Mouse (Mus musculus) forebrain, embryonic 11.5 days (tissue): ENCODE data around the gene Slc35f1. TPM values are rescaled to one million over a fixed set of nuclear protein-coding genes. Genes with fewer than 3 reads are reported as not detected.

Source experiments
- ATAC-seq: fragments of 200-750 bp; cut with Nextera tagmentation; replicated peaks from 2 replicates; pipeline ENCODE4 v1.8.0; 2017; ENCODE audit warnings: moderate TSS enrichment; ENCODE audit not compliant: low FRiP score
- DNase-seq: peaks from one replicate; pipeline ENCODE4 v3.0.0-alpha.2; 2017; ENCODE audit warnings: low spot score
- H3K27ac ChIP-seq: fragments of 300-500 bp; sonication (generic); 2 replicates; pipeline ENCODE4 v1.5.1; 2014; ENCODE audit warnings: low read depth, low read length
- H3K27me3 ChIP-seq: fragments of 300-500 bp; sonication (generic); 2 replicates; pipeline ENCODE4 v1.6.1; 2014; ENCODE audit warnings: mild to moderate bottlenecking, low read length, mixed read lengths; ENCODE audit not compliant: control insufficient read depth, insufficient read depth
- H3K36me3 ChIP-seq: fragments of 300-500 bp; sonication (generic); 2 replicates; pipeline ENCODE4 v1.6.1; 2014; ENCODE audit warnings: mild to moderate bottlenecking, low read length, moderate library complexity, mixed read lengths; ENCODE audit not compliant: control insufficient read depth, insufficient read depth
- H3K4me1 ChIP-seq: fragments of 300-500 bp; sonication (generic); replicated peaks from 2 replicates; pipeline ENCODE4 v1.6.1; 2014; ENCODE audit warnings: low read length, mixed read lengths; ENCODE audit not compliant: control insufficient read depth, insufficient read depth
- H3K4me2 ChIP-seq: fragments of 300-500 bp; sonication (generic); 2 replicates; pipeline ENCODE4 v1.6.1; 2014; ENCODE audit warnings: low read depth, mild to moderate bottlenecking, low read length, moderate library complexity, mixed read lengths; ENCODE audit not compliant: severe bottlenecking
- H3K4me3 ChIP-seq: fragments of 300-500 bp; sonication (generic); 2 replicates; pipeline ENCODE4 v1.5.1; 2014; ENCODE audit warnings: low read depth, low read length
- H3K9ac ChIP-seq: fragments of 300-500 bp; sonication (generic); 2 replicates; pipeline ENCODE4 v1.6.1; 2014; ENCODE audit warnings: low read length
- H3K9me3 ChIP-seq: fragments of 300-500 bp; sonication (generic); 2 replicates; pipeline ENCODE4 v1.6.1; 2016; ENCODE audit warnings: low read length, mixed read lengths; ENCODE audit not compliant: control insufficient read depth
- WGBS: fragments of 180-500 bp; shearing (Covaris S2); extraction: QIAGEN DNeasy Blood & Tissue Kit; methylation state at CpG from one replicate; pipeline ENCODE4 v1.1.7; 2014; 5-methylcytosine and 5-hydroxymethylcytosine counted together
- polyA plus RNA-seq: library from polyadenylated mRNA; unstranded; fragments of >200 nt; fragmentation: Nextera tagmentation; extraction: Ambion mirVana; gene quantifications from 2 replicates; pipeline ENCODE4 v1.2.1, GENCODE M21; 2014

Gene Slc35f1
- polyA plus RNA-seq, 1 experiment from 2014 or later: 28.2 TPM

DNA sequence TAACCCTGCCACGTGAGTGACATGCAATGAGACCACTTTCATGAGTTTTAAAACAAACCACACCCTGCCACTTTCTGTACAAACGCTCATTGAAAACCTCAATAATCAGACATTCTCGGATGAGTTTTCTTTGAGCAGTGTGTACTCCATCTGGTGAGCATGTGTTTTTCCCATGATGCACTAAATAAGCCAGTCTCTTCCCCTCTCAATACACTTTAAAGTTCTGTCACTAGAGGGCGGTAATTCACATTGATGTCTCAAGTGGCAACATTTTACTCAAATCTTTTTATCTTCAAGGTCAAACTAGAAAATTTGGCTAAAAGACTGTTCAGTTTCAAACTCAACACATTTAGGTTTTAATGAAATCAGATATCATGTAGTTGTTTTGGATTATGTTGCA, 68.3 kb downstream of the Slc35f1 start:
- H3K36me3 ChIP-seq: no peaks in the 10 kb centered on the region
- H3K4me3 ChIP-seq: no peak overlapping the region
- H3K4me2 ChIP-seq: no peak overlapping the region
- H3K9ac ChIP-seq: no peak overlapping the region
- WGBS: 42% methylated on average over 4 of the region's 4 CpGs
- DNase-seq (no peak), ATAC-seq (peak; percentile 49; the same call in 1 of the 2 replicates)
- no peaks in the 10 kb centered on the region for H3K4me1 ChIP-seq
- no peak overlapping the region for H3K27ac ChIP-seq
- H3K9me3 ChIP-seq: no peaks in the 10 kb centered on the region
- H3K27me3 ChIP-seq: no peaks in the 10 kb centered on the region

- Histone ChIP-seq H3K27me3 (no peaks in the 10 kb centered on the region), H3K9me3 (no peaks in the 10 kb centered on the region), H3K4me3 (no peak overlapping the region), H3K9ac (no peak overlapping the region), H3K27ac (no peak overlapping the region), H3K4me2 (no peak overlapping the region), H3K36me3 (no peaks in the 10 kb centered on the region), H3K4me1 (no peaks in the 10 kb centered on the region)
- ATAC-seq (no peak), DNase-seq (no peak)
- 96% methylated on average over 1 of the region's 1 CpGs for WGBS
These were observed 70.2 kb downstream of the Slc35f1 start for GRCm38 (mm10) chr10:52760527-52760926.

GRCm38 (mm10) chr10:52779926-52780485, 89.7 kb downstream of the Slc35f1 start:
- H3K27me3 ChIP-seq: no peaks in the 10 kb centered on the region
- no peak overlapping the region for H3K9ac ChIP-seq
- ATAC-seq (no peak), DNase-seq (no peak)
- no peak overlapping the region for H3K4me3 ChIP-seq
- H3K27ac ChIP-seq: no peak overlapping the region
- H3K9me3 ChIP-seq: no peaks in the 10 kb centered on the region
- H3K4me1 ChIP-seq: no peaks in the 10 kb centered on the region
- H3K36me3 ChIP-seq: no peaks in the 10 kb centered on the region
- no peak overlapping the region for H3K4me2 ChIP-seq
- WGBS: 64% methylated on average over 4 of the region's 4 CpGs

- Histone ChIP-seq H3K9me3 (no peaks in the 10 kb centered on the region), H3K27ac (no peak overlapping the region), H3K27me3 (no peaks in the 10 kb centered on the region), H3K36me3 (no peaks in the 10 kb centered on the region), H3K9ac (no peak overlapping the region), H3K4me3 (no peak overlapping the region), H3K4me2 (no peak overlapping the region), H3K4me1 (no peaks in the 10 kb centered on the region)
- ATAC-seq: no peak
- 86% methylated on average over 2 of the region's 2 CpGs for WGBS
- DNase-seq: no peak
These were observed 96.7 kb downstream of the Slc35f1 start for GRCm38 (mm10) chr10:52787075-52787474.

- Histone ChIP-seq H3K4me1 (no peaks in the 10 kb centered on the region), H3K4me3 (no peak overlapping the region), H3K4me2 (no peak overlapping the region), H3K9me3 (no peaks in the 10 kb centered on the region), H3K36me3 (no peaks in the 10 kb centered on the region), H3K27me3 (no peaks in the 10 kb centered on the region), H3K9ac (no peak overlapping the region), H3K27ac (no peak overlapping the region)
- DNase-seq (no peak), ATAC-seq (0 out of 2 replicates have a peak, but pooled peaks have one; percentile 39)
- 58% methylated on average over 6 of the region's 6 CpGs for WGBS
These were observed 101.2 kb downstream of the Slc35f1 start for GRCm38 (mm10) chr10:52791560-52791959.

DNA sequence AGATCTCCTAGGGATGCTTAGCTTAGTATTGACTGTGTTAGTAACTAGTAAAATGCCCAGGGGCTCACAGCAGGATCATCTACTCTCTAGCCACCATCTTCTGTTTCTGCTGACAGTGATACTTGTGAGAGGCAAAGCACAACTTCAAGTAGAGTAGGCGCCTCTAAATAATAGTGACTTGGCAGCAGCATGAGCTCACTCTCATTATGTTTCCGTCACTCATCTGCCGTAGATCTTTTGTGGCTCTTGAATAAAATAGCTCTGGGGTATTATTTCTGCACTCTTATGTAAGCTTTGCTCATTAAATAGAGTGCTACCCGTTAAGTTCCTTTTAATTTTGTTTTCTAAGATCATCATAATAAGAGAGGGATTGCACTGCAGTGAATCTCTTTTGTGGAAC, 107.1 kb downstream of the Slc35f1 start:
- no peak overlapping the region for H3K4me3 ChIP-seq
- no peaks in the 10 kb centered on the region for H3K36me3 ChIP-seq
- H3K4me1 ChIP-seq: no peaks in the 10 kb centered on the region
- ATAC-seq: 0 out of 2 replicates have a peak, but pooled peaks have one; percentile 39
- no peak for DNase-seq
- no peak overlapping the region for H3K9ac ChIP-seq
- H3K4me2 ChIP-seq: no peak overlapping the region
- H3K27me3 ChIP-seq: no peaks in the 10 kb centered on the region
- 0 out of 2 replicates have a peak overlapping the region, but pooled peaks have one; percentile 18 for H3K27ac ChIP-seq
- no peaks in the 10 kb centered on the region for H3K9me3 ChIP-seq
- 27% methylated on average over 4 of the region's 4 CpGs for WGBS

DNA sequence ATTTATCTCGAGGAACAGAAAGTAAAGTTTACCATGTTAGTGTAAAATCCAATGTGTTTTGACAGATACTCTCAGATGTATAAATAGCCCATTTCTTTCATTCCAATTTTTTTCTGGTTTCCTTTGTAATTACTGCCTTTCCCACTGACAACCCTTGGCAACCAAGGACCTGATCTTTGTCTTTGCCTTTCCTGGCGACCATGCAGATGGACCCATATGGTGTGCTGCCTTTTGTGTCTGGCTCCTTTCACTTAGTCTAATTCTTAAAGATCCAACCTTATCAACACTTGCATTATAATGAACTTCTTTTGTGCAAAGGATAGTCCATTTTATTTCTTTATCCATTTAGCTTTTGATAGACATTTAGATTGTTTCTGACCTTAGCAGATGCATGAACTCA, 117.5 kb downstream of the Slc35f1 start:
- Histone ChIP-seq H3K4me3 (no peak overlapping the region), H3K27ac (no peak overlapping the region), H3K9ac (no peak overlapping the region), H3K9me3 (no peaks in the 10 kb centered on the region), H3K4me2 (no peak overlapping the region), H3K36me3 (no peaks in the 10 kb centered on the region), H3K4me1 (no peaks in the 10 kb centered on the region), H3K27me3 (no peaks in the 10 kb centered on the region)
- 33% methylated on average over 2 of the region's 2 CpGs for WGBS
- ATAC-seq: no peak; the same call in 1 of the 2 replicates
- DNase-seq: no peak

- ATAC-seq: no peak
- no peak for DNase-seq
- H3K4me3 ChIP-seq: no peak overlapping the region
- H3K4me2 ChIP-seq: no peak overlapping the region
- H3K27me3 ChIP-seq: no peaks in the 10 kb centered on the region
- no peak overlapping the region for H3K9ac ChIP-seq
- H3K9me3 ChIP-seq: no peaks in the 10 kb centered on the region
- WGBS: 94% methylated on average over 4 of the region's 4 CpGs
- H3K27ac ChIP-seq: no peak overlapping the region
- no peaks in the 10 kb centered on the region for H3K36me3 ChIP-seq
- H3K4me1 ChIP-seq: no peaks in the 10 kb centered on the region
These were observed 122.5 kb downstream of the Slc35f1 start for GRCm38 (mm10) chr10:52812861-52813260.

DNA sequence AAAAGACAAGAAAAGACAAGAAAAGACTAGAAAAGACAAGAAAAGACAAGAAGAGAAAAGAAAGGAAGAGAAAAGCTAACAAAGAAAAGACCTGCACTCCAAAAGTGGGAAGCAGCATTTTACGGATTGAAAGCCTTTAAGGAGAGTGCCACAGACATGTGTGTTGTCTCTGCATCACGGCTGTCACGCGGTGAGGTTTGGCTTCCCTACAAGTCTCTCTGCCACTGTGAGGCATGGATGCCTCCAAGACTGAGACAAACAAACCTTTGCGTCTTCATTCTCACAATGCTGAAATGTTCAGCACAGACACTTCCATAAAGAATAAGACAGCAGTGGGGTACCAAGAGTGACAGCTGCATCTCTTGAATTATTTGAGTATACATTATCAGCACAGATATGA, 124.0 kb downstream of the Slc35f1 start:
- H3K9me3 ChIP-seq: no peaks in the 10 kb centered on the region
- H3K9ac ChIP-seq: no peak overlapping the region
- no peaks in the 10 kb centered on the region for H3K4me1 ChIP-seq
- H3K27ac ChIP-seq: no peak overlapping the region
- WGBS: 94% methylated on average over 5 of the region's 5 CpGs
- no peaks in the 10 kb centered on the region for H3K36me3 ChIP-seq
- H3K4me2 ChIP-seq: no peak overlapping the region
- no peak for ATAC-seq
- no peak for DNase-seq
- no peaks in the 10 kb centered on the region for H3K27me3 ChIP-seq
- H3K4me3 ChIP-seq: no peak overlapping the region
